In genomic region chr14:124044016-124044415, GRCm38 (mm10) we compare ENCODE assay signal across 34 mouse cellular contexts.
A peak's percentile ranks its signal among the peaks of the same experiment; 100 is the strongest.
DNase-seq lines count a peak whose midpoint lies in the region; ATAC-seq and TF ChIP-seq lines count a peak whose summit lies in the region.
"Had no signal": no experiment of that assay in that cellular context is flagged by ENCODE, and none has a peak within 500 bp of the region (broad histone marks: within the 10 kb centered on the region; RNA-seq: fewer than 3 reads in every experiment).

No protein-coding gene starts in this region.

- peak; percentile 10 for DNase-seq in left cerebral cortex, postnatal 4 days
- DNase-seq in left cerebral cortex, adult 11 months (ENCODE audit: low spot score) = no peak
- DNase-seq in cerebellum, adult 2 months = peak; percentile 54 to 86
- DNase-seq in cerebellum, postnatal 14 days = peak; percentile 72 to 89
- DNase-seq in kidney, adult 9 months = no peak
- DNase-seq: adrenal gland, postnatal 10 days; gastrocnemius, postnatal 25 days; heart, adult 11 months; heart, postnatal 10 days; kidney, adult 11 months; kidney, postnatal 36 days; liver, embryonic 13.5 days; lung, adult 18-20 months; lung, postnatal 4 days; right cerebral cortex, adult 18-20 months; spleen, adult 18-20 months; thymus, adult 18-20 months; thymus, postnatal 36 days had no signal

- intact Hi-C loops in left cerebral cortex, postnatal 4 days (cut with DNase I) = no loop called here

- no peak overlapping the region for H3K9ac ChIP-seq in forebrain, embryonic 15.5 days (replicated peaks)
- H3K9ac ChIP-seq in heart, embryonic 12.5 days = no peak overlapping the region
- H3K9ac ChIP-seq: embryonic facial prominence, embryonic 15.5 days; forebrain, embryonic 13.5 days; heart, embryonic 13.5 days; limb, embryonic 15.5 days; liver, embryonic 13.5 days; midbrain, embryonic 12.5 days; neural tube, embryonic 12.5 days had no signal

- WGBS in cerebellum, adult 2 months = 11% methylated on average over 1 of the region's 1 CpGs
- 86% methylated on average over 1 of the region's 1 CpGs for WGBS in forebrain, embryonic 15.5 days
- 61% methylated on average over 1 of the region's 1 CpGs for WGBS in heart, embryonic 12.5 days

- no peak overlapping the region for H3K4me3 ChIP-seq in cerebellum, adult 2 months (replicated peaks; ENCODE audit: insufficient read depth, low read depth, low read length)
- no peak overlapping the region for H3K4me3 ChIP-seq in forebrain, embryonic 15.5 days
- no peak overlapping the region for H3K4me3 ChIP-seq in heart, embryonic 12.5 days
- H3K4me3 ChIP-seq: embryonic facial prominence, embryonic 10.5 days; embryonic facial prominence, embryonic 15.5 days; forebrain, embryonic 13.5 days; heart, embryonic 13.5 days; layer of hippocampus, adult 2 months; limb, embryonic 10.5 days; limb, embryonic 15.5 days; liver, embryonic 13.5 days; megakaryocyte, embryonic 14.5 days; midbrain, embryonic 12.5 days; myocyte; neural tube, embryonic 12.5 days had no signal

- no peak for ATAC-seq in forebrain, embryonic 15.5 days (replicated peaks)
- ATAC-seq in heart, embryonic 12.5 days (ENCODE audit: insufficient number of reproducible peaks, low FRiP score) = no peak
- ATAC-seq: forebrain, embryonic 13.5 days; lung, postnatal 0 days; Patski had no signal

- H3K4me2 ChIP-seq in forebrain, embryonic 15.5 days (replicated peaks) = no peak overlapping the region
- no peak overlapping the region for H3K4me2 ChIP-seq in heart, embryonic 12.5 days
- H3K4me2 ChIP-seq: embryonic facial prominence, embryonic 15.5 days; forebrain, embryonic 13.5 days; heart, embryonic 13.5 days; limb, embryonic 15.5 days; liver, embryonic 13.5 days; midbrain, embryonic 12.5 days; neural tube, embryonic 12.5 days had no signal

- no peaks in the 10 kb centered on the region for H3K9me3 ChIP-seq in forebrain, embryonic 15.5 days
- no peaks in the 10 kb centered on the region for H3K9me3 ChIP-seq in heart, embryonic 12.5 days (replicated peaks)
- H3K9me3 ChIP-seq: embryonic facial prominence, embryonic 10.5 days; embryonic facial prominence, embryonic 15.5 days; forebrain, embryonic 13.5 days; heart, embryonic 13.5 days; limb, embryonic 10.5 days; limb, embryonic 15.5 days; liver, embryonic 13.5 days; midbrain, embryonic 12.5 days; neural tube, embryonic 12.5 days had no signal

- H3K27me3 ChIP-seq in cerebellum, adult 2 months (ENCODE audit: control insufficient read depth, insufficient read depth, low read length) = no peaks in the 10 kb centered on the region
- H3K27me3 ChIP-seq in forebrain, embryonic 15.5 days = no peaks in the 10 kb centered on the region
- H3K27me3 ChIP-seq in heart, embryonic 12.5 days (replicated peaks) = no peaks in the 10 kb centered on the region
- H3K27me3 ChIP-seq: embryonic facial prominence, embryonic 15.5 days; forebrain, embryonic 13.5 days; heart, embryonic 13.5 days; limb, embryonic 15.5 days; liver, embryonic 13.5 days; megakaryocyte, embryonic 14.5 days; midbrain, embryonic 12.5 days; neural tube, embryonic 12.5 days; Patski had no signal

- H3K36me3 ChIP-seq in forebrain, embryonic 15.5 days = no peaks in the 10 kb centered on the region
- H3K36me3 ChIP-seq in heart, embryonic 12.5 days = no peaks in the 10 kb centered on the region
- H3K36me3 ChIP-seq: embryonic facial prominence, embryonic 10.5 days; embryonic facial prominence, embryonic 15.5 days; heart, embryonic 13.5 days; limb, embryonic 10.5 days; limb, embryonic 15.5 days; liver, embryonic 13.5 days; midbrain, embryonic 12.5 days; neural tube, embryonic 12.5 days had no signal

- TF ChIP-seq CTCF in cerebellum, adult 2 months (IDR thresholded peaks at IDR 0.05; ENCODE audit: borderline replicate concordance, insufficient read depth, low read depth, low read length) = no peak

- H3K4me1 ChIP-seq in cerebellum, adult 2 months (ENCODE audit: control insufficient read depth, insufficient read depth, low read length) = peaks cover 5% of the 10 kb centered on the region
- H3K4me1 ChIP-seq in forebrain, embryonic 15.5 days = no peaks in the 10 kb centered on the region
- no peaks in the 10 kb centered on the region for H3K4me1 ChIP-seq in heart, embryonic 12.5 days (replicated peaks)
- H3K4me1 ChIP-seq: embryonic facial prominence, embryonic 10.5 days; embryonic facial prominence, embryonic 15.5 days; forebrain, embryonic 13.5 days; heart, embryonic 13.5 days; limb, embryonic 10.5 days; limb, embryonic 15.5 days; liver, embryonic 13.5 days; megakaryocyte, embryonic 14.5 days; midbrain, embryonic 12.5 days; neural tube, embryonic 12.5 days had no signal

- H3K27ac ChIP-seq in cerebellum, adult 2 months (ENCODE audit: insufficient read depth, low read length) = no peak overlapping the region
- no peak overlapping the region for H3K27ac ChIP-seq in forebrain, embryonic 15.5 days (replicated peaks)
- H3K27ac ChIP-seq in heart, embryonic 12.5 days (ENCODE audit: poor library complexity, severe bottlenecking) = no peak overlapping the region
- H3K27ac ChIP-seq: embryonic facial prominence, embryonic 10.5 days; embryonic facial prominence, embryonic 15.5 days; forebrain, embryonic 13.5 days; heart, embryonic 13.5 days; layer of hippocampus, adult 2 months; limb, embryonic 10.5 days; limb, embryonic 15.5 days; liver, embryonic 13.5 days; midbrain, embryonic 12.5 days; neural tube, embryonic 12.5 days; stomach, postnatal 0 days had no signal

- no peak for TF ChIP-seq POLR2A in cerebellum, adult 2 months (IDR thresholded peaks at IDR 0.05; ENCODE audit: borderline replicate concordance, insufficient read depth, low read length)

Comparison
In these comparisons a context has a peak if more than half of its experiments do, and no peak if none do; other contexts are left out.
1. DNase-seq: peak in left cerebral cortex, postnatal 4 days (single experiment), cerebellum, adult 2 months (2 of 2) and cerebellum, postnatal 14 days (2 of 2); none in left cerebral cortex, adult 11 months (single experiment) and kidney, adult 9 months (single experiment).